Mouse (Mus musculus): ENCODE measurements around the gene Cfap58. TPM values are rescaled to one million over a fixed set of nuclear protein-coding genes. Genes with fewer than 3 reads are reported as not detected.

Cfap58 gene
- polyA plus RNA-seq, 1 experiment from 2014 or later, result not detected

- ATAC-seq (ENCODE audit: low FRiP score, low TSS enrichment), result 0 out of 2 replicates have a peak, but pooled peaks have one; percentile 26
- no peaks in the 10 kb centered on the region for H3K27me3 ChIP-seq (ENCODE audit: control insufficient read depth, insufficient read depth, low read length)
- peak overlapping the region; percentile 47 for H3K27ac ChIP-seq (ENCODE audit: low read depth, low read length)
- H3K9me3 ChIP-seq (ENCODE audit: control insufficient read depth, low read length), result no peaks in the 10 kb centered on the region
- H3K4me1 ChIP-seq (ENCODE audit: control insufficient read depth, insufficient read depth, low read length), result peaks cover 25% of the 10 kb centered on the region
- no peak overlapping the region for H3K4me2 ChIP-seq (replicated peaks; ENCODE audit: low read depth, low read length)
- H3K9ac ChIP-seq (ENCODE audit: low read depth, low read length), result no peak overlapping the region
- peaks cover 8% of the 10 kb centered on the region for H3K36me3 ChIP-seq (ENCODE audit: control insufficient read depth, insufficient read depth, low read length)
- 51% methylated on average over 13 of the region's 13 CpGs for WGBS
- no peak overlapping the region for H3K4me3 ChIP-seq (ENCODE audit: low read length)
These were observed 34.9 kb upstream of the Cfap58 start for GRCm38 (mm10) chr19:47902316-47903201.

- Histone ChIP-seq H3K4me3 (ENCODE audit: low read length) (no peak overlapping the region), H3K27ac (ENCODE audit: low read depth, low read length) (no peak overlapping the region), H3K36me3 (ENCODE audit: control insufficient read depth, insufficient read depth, low read length) (peaks cover 4% of the 10 kb centered on the region), H3K4me2 (replicated peaks; ENCODE audit: low read depth, low read length) (no peak overlapping the region), H3K9ac (ENCODE audit: low read depth, low read length) (no peak overlapping the region), H3K9me3 (ENCODE audit: control insufficient read depth, low read length) (no peaks in the 10 kb centered on the region), H3K4me1 (ENCODE audit: control insufficient read depth, insufficient read depth, low read length) (peaks cover 27% of the 10 kb centered on the region), H3K27me3 (ENCODE audit: control insufficient read depth, insufficient read depth, low read length) (no peaks in the 10 kb centered on the region)
- 0 out of 2 replicates have a peak, but pooled peaks have one; percentile 21 for ATAC-seq (ENCODE audit: low FRiP score, low TSS enrichment)
- WGBS, result 66% methylated on average over 4 of the region's 4 CpGs
These were observed 33.8 kb upstream of the Cfap58 start for GRCm38 (mm10) chr19:47903679-47904078.

GRCm38 (mm10) chr19:47905081-47905480 lies 32.4 kb upstream of the Cfap58 start:
- H3K4me2 ChIP-seq (replicated peaks; ENCODE audit: low read depth, low read length), result no peak overlapping the region
- no peaks in the 10 kb centered on the region for H3K27me3 ChIP-seq (ENCODE audit: control insufficient read depth, insufficient read depth, low read length)
- no peak overlapping the region for H3K9ac ChIP-seq (ENCODE audit: low read depth, low read length)
- peaks cover 39% of the 10 kb centered on the region for H3K4me1 ChIP-seq (ENCODE audit: control insufficient read depth, insufficient read depth, low read length)
- H3K36me3 ChIP-seq (ENCODE audit: control insufficient read depth, insufficient read depth, low read length), result peaks cover 2% of the 10 kb centered on the region
- H3K4me3 ChIP-seq (ENCODE audit: low read length), result no peak overlapping the region
- no peak overlapping the region for H3K27ac ChIP-seq (ENCODE audit: low read depth, low read length)
- H3K9me3 ChIP-seq (ENCODE audit: control insufficient read depth, low read length), result no peaks in the 10 kb centered on the region
- WGBS, result 66% methylated on average over 4 of the region's 4 CpGs
- ATAC-seq (ENCODE audit: low FRiP score, low TSS enrichment), result no peak

GRCm38 (mm10) chr19:47905603-47906002 lies 31.9 kb upstream of the Cfap58 start:
- no peaks in the 10 kb centered on the region; the same call in 1 of the 2 replicates for H3K36me3 ChIP-seq (ENCODE audit: control insufficient read depth, insufficient read depth, low read length)
- no peaks in the 10 kb centered on the region for H3K9me3 ChIP-seq (ENCODE audit: control insufficient read depth, low read length)
- 90% methylated on average over 5 of the region's 5 CpGs for WGBS
- no peak overlapping the region for H3K4me3 ChIP-seq (ENCODE audit: low read length)
- no peak overlapping the region for H3K4me2 ChIP-seq (replicated peaks; ENCODE audit: low read depth, low read length)
- H3K9ac ChIP-seq (ENCODE audit: low read depth, low read length), result no peak overlapping the region
- H3K4me1 ChIP-seq (ENCODE audit: control insufficient read depth, insufficient read depth, low read length), result peaks cover 44% of the 10 kb centered on the region
- no peak for ATAC-seq (ENCODE audit: low FRiP score, low TSS enrichment)
- H3K27ac ChIP-seq (ENCODE audit: low read depth, low read length), result no peak overlapping the region
- H3K27me3 ChIP-seq (ENCODE audit: control insufficient read depth, insufficient read depth, low read length), result no peaks in the 10 kb centered on the region

DNA sequence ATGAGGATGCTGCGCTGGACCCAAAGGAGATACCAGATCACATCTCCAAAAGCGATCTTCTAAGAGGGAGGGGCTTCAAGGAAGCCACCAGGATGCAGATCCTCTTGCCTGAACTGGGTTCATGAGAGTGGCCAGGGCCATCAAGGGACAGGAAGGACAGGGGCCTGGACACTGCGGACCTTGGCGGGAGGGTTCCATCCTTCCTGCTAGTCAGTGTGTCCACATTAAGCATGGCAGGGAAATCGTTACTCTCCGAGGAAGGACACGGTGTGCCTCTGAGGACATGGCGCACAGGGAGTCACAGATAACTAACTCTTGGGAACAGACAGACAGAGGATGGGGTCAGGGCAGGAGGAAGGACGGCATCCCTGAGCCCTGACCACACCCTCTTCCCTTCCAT lies 29.9 kb upstream of the Cfap58 start:
- no peak for ATAC-seq (ENCODE audit: low FRiP score, low TSS enrichment)
- 79% methylated on average over 9 of the region's 9 CpGs for WGBS

DNA sequence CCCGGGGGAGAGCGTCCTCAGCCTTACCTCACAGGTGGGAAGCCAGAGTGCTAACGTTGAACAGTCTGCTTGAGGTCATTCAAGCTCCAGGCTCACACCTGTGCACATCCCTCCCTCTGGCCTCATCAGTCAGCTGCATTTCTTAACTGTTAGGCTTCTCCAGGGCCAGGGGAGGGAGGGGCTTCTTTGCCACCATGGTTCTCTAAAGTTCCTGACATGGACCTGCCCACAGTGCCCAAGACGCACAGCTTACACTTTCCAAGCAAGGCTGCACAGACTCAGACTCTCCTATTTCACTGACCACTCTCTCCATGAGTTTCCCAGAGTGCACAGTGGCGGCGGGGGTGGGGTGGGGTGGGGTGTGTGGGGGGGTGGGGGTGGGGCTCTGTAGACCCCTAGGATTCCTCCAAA lies 28.5 kb upstream of the Cfap58 start:
- no peaks in the 10 kb centered on the region for H3K9me3 ChIP-seq (ENCODE audit: control insufficient read depth, low read length)
- 0 out of 2 replicates have a peak overlapping the region, but pooled peaks have one; percentile 23 for H3K9ac ChIP-seq (ENCODE audit: low read depth, low read length)
- H3K4me3 ChIP-seq (ENCODE audit: low read length), result peak overlapping the region; percentile 27; the same call in 1 of the 2 replicates
- ATAC-seq (ENCODE audit: low FRiP score, low TSS enrichment), result peak; percentile 37
- peaks cover 19% of the 10 kb centered on the region for H3K4me1 ChIP-seq (ENCODE audit: control insufficient read depth, insufficient read depth, low read length)
- H3K4me2 ChIP-seq (replicated peaks; ENCODE audit: low read depth, low read length), result peak overlapping the region; percentile 51
- no peak overlapping the region for H3K27ac ChIP-seq (ENCODE audit: low read depth, low read length)
- H3K36me3 ChIP-seq (ENCODE audit: control insufficient read depth, insufficient read depth, low read length), result peaks cover 6% of the 10 kb centered on the region; the same call in 1 of the 2 replicates
- WGBS, result 25% methylated on average over 6 of the region's 6 CpGs
- H3K27me3 ChIP-seq (ENCODE audit: control insufficient read depth, insufficient read depth, low read length), result no peaks in the 10 kb centered on the region

More for the DNA sequence above, 29.9 kb upstream of the Cfap58 start:
- Histone ChIP-seq H3K27ac (ENCODE audit: low read depth, low read length) (no peak overlapping the region), H3K4me1 (ENCODE audit: control insufficient read depth, insufficient read depth, low read length) (peaks cover 32% of the 10 kb centered on the region), H3K36me3 (ENCODE audit: control insufficient read depth, insufficient read depth, low read length) (peaks cover 6% of the 10 kb centered on the region; the same call in 1 of the 2 replicates), H3K4me3 (ENCODE audit: low read length) (no peak overlapping the region), H3K9me3 (ENCODE audit: control insufficient read depth, low read length) (no peaks in the 10 kb centered on the region), H3K9ac (ENCODE audit: low read depth, low read length) (no peak overlapping the region), H3K27me3 (ENCODE audit: control insufficient read depth, insufficient read depth, low read length) (no peaks in the 10 kb centered on the region), H3K4me2 (replicated peaks; ENCODE audit: low read depth, low read length) (no peak overlapping the region)

DNA sequence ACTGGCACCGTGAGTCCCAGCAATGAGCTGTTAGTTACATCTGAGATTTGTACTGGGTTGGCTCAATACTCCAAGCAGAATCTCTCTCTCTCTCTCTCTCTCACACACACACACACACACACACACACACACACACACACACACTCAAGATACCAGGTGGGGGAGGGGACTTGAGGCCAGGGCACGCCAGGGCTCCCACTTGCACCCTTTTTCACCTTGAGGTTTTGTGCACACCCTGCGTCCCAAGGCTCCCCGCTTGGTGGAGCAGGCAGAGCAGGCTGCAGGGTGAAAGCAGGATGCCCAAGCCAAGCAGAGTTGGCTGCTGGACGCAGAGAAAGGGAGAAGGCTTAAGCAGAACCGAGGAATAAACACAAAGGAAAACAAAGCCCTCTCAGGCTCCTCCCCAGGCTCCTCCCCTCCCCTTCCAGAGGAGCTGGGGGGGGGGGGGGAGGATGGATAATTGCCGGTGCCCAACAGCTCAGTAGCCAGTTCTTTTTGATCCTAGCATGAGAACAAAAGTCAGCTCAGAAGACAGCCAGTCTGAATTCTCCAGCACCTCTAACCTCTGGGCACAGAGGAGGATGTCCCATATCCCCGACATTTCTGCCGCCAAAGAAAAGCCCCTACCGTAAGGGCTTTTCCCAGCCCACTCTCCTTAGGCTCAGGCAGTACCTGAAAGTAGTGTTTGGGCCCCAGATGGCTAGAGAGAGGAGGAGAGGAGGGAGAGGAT lies 27.9 kb upstream of the Cfap58 start:
- Histone ChIP-seq H3K4me3 (ENCODE audit: low read length) (peak overlapping the region; percentile 27), H3K27ac (ENCODE audit: low read depth, low read length) (peak overlapping the region; percentile 86), H3K36me3 (ENCODE audit: control insufficient read depth, insufficient read depth, low read length) (peaks cover 6% of the 10 kb centered on the region; the same call in 1 of the 2 replicates), H3K27me3 (ENCODE audit: control insufficient read depth, insufficient read depth, low read length) (no peaks in the 10 kb centered on the region), H3K4me1 (ENCODE audit: control insufficient read depth, insufficient read depth, low read length) (peaks cover 19% of the 10 kb centered on the region), H3K9ac (ENCODE audit: low read depth, low read length) (peak overlapping the region; percentile 53), H3K9me3 (ENCODE audit: control insufficient read depth, low read length) (no peaks in the 10 kb centered on the region), H3K4me2 (replicated peaks; ENCODE audit: low read depth, low read length) (peak overlapping the region; percentile 51)
- peak; percentile 65 for ATAC-seq (ENCODE audit: low FRiP score, low TSS enrichment)
- WGBS, result 3% methylated on average over 9 of the region's 10 CpGs

- no peaks in the 10 kb centered on the region for H3K27me3 ChIP-seq (ENCODE audit: control insufficient read depth, insufficient read depth, low read length)
- H3K9ac ChIP-seq (ENCODE audit: low read depth, low read length), result peak overlapping the region; percentile 53; the same call in 1 of the 2 replicates
- H3K27ac ChIP-seq (ENCODE audit: low read depth, low read length), result peak overlapping the region; percentile 86; the same call in 1 of the 2 replicates
- ATAC-seq (ENCODE audit: low FRiP score, low TSS enrichment), result no peak
- H3K4me2 ChIP-seq (replicated peaks; ENCODE audit: low read depth, low read length), result peak overlapping the region; percentile 51; the same call in 1 of the 2 replicates
- peaks cover 6% of the 10 kb centered on the region; the same call in 1 of the 2 replicates for H3K36me3 ChIP-seq (ENCODE audit: control insufficient read depth, insufficient read depth, low read length)
- H3K4me3 ChIP-seq (ENCODE audit: low read length), result no peak overlapping the region
- peaks cover 19% of the 10 kb centered on the region for H3K4me1 ChIP-seq (ENCODE audit: control insufficient read depth, insufficient read depth, low read length)
- no peaks in the 10 kb centered on the region for H3K9me3 ChIP-seq (ENCODE audit: control insufficient read depth, low read length)
- WGBS, result 38% methylated on average over 4 of the region's 4 CpGs
These were observed 27.3 kb upstream of the Cfap58 start for GRCm38 (mm10) chr19:47910117-47910618.
